Mouse (Mus musculus): ENCODE results near the gene Pax8. TPM values are rescaled to one million over a fixed set of nuclear protein-coding genes. Genes with fewer than 3 reads are reported as not detected.
A peak's percentile ranks its signal among the peaks of the same experiment; 100 is the strongest.

Gene Pax8
- polyA plus RNA-seq, 1 experiment from 2014 or later = 0.62 TPM

GRCm38 (mm10) chr2:24416668-24417067 lies 58.7 kb downstream of the Pax8 start:
- WGBS = 17% methylated on average over 9 of the region's 9 CpGs
- Histone ChIP-seq H3K9ac (ENCODE audit: low read depth, low read length) (no peak overlapping the region), H3K4me1 (replicated peaks; ENCODE audit: control insufficient read depth, insufficient read depth, low read length) (no peaks in the 10 kb centered on the region), H3K4me3 (ENCODE audit: low read depth, low read length) (no peak overlapping the region), H3K4me2 (no peak overlapping the region), H3K27me3 (replicated peaks; ENCODE audit: control insufficient read depth, insufficient read depth, low read length) (peaks cover 3% of the 10 kb centered on the region; the same call in 1 of the 2 replicates), H3K36me3 (ENCODE audit: control insufficient read depth, insufficient read depth, low read length) (no peaks in the 10 kb centered on the region), H3K9me3 (ENCODE audit: control insufficient read depth, low read length) (no peaks in the 10 kb centered on the region), H3K27ac (ENCODE audit: low read depth, low read length) (no peak overlapping the region)
- DNase-seq (ENCODE audit: low spot score) (no peak), ATAC-seq (replicated peaks; ENCODE audit: low FRiP score) (0 out of 2 replicates have a peak, but pooled peaks have one; percentile 10)

GRCm38 (mm10) chr2:24413677-24414076 lies 61.7 kb downstream of the Pax8 start:
- WGBS = 78% methylated on average over 4 of the region's 4 CpGs
- Histone ChIP-seq H3K36me3 (ENCODE audit: control insufficient read depth, insufficient read depth, low read length) (no peaks in the 10 kb centered on the region), H3K9me3 (ENCODE audit: control insufficient read depth, low read length) (no peaks in the 10 kb centered on the region), H3K4me1 (replicated peaks; ENCODE audit: control insufficient read depth, insufficient read depth, low read length) (no peaks in the 10 kb centered on the region), H3K9ac (ENCODE audit: low read depth, low read length) (no peak overlapping the region), H3K4me2 (no peak overlapping the region), H3K27me3 (replicated peaks; ENCODE audit: control insufficient read depth, insufficient read depth, low read length) (peaks cover 3% of the 10 kb centered on the region; the same call in 1 of the 2 replicates), H3K4me3 (ENCODE audit: low read depth, low read length) (no peak overlapping the region), H3K27ac (ENCODE audit: low read depth, low read length) (no peak overlapping the region)
- DNase-seq (ENCODE audit: low spot score) (no peak), ATAC-seq (replicated peaks; ENCODE audit: low FRiP score) (no peak)

GRCm38 (mm10) chr2:24413172-24413571 lies 62.2 kb downstream of the Pax8 start:
- 78% methylated on average over 3 of the region's 3 CpGs for WGBS
- no peaks in the 10 kb centered on the region for H3K9me3 ChIP-seq (ENCODE audit: control insufficient read depth, low read length)
- H3K4me3 ChIP-seq (ENCODE audit: low read depth, low read length) = no peak overlapping the region
- H3K27ac ChIP-seq (ENCODE audit: low read depth, low read length) = no peak overlapping the region
- no peaks in the 10 kb centered on the region for H3K4me1 ChIP-seq (replicated peaks; ENCODE audit: control insufficient read depth, insufficient read depth, low read length)
- no peaks in the 10 kb centered on the region for H3K36me3 ChIP-seq (ENCODE audit: control insufficient read depth, insufficient read depth, low read length)
- DNase-seq (ENCODE audit: low spot score) (no peak), ATAC-seq (replicated peaks; ENCODE audit: low FRiP score) (no peak)
- peaks cover 3% of the 10 kb centered on the region; the same call in 1 of the 2 replicates for H3K27me3 ChIP-seq (replicated peaks; ENCODE audit: control insufficient read depth, insufficient read depth, low read length)
- no peak overlapping the region for H3K9ac ChIP-seq (ENCODE audit: low read depth, low read length)
- no peak overlapping the region for H3K4me2 ChIP-seq

- ATAC-seq (replicated peaks; ENCODE audit: low FRiP score) (peak; percentile 58), DNase-seq (ENCODE audit: low spot score) (no peak)
- H3K9ac ChIP-seq (ENCODE audit: low read depth, low read length) = no peak overlapping the region
- H3K27me3 ChIP-seq (replicated peaks; ENCODE audit: control insufficient read depth, insufficient read depth, low read length) = no peaks in the 10 kb centered on the region
- H3K36me3 ChIP-seq (ENCODE audit: control insufficient read depth, insufficient read depth, low read length) = peaks cover 2% of the 10 kb centered on the region; the same call in 1 of the 2 replicates
- no peak overlapping the region for H3K4me2 ChIP-seq
- H3K4me3 ChIP-seq (ENCODE audit: low read depth, low read length) = no peak overlapping the region
- H3K27ac ChIP-seq (ENCODE audit: low read depth, low read length) = no peak overlapping the region
- no peaks in the 10 kb centered on the region for H3K9me3 ChIP-seq (ENCODE audit: control insufficient read depth, low read length)
- H3K4me1 ChIP-seq (replicated peaks; ENCODE audit: control insufficient read depth, insufficient read depth, low read length) = no peaks in the 10 kb centered on the region; the same call in 1 of the 2 replicates
- WGBS = 12% methylated on average over 2 of the region's 2 CpGs
These were observed 66.2 kb downstream of the Pax8 start for GRCm38 (mm10) chr2:24409166-24409565.

GRCm38 (mm10) chr2:24407701-24408485 lies 67.5 kb downstream of the Pax8 start:
- Histone ChIP-seq H3K36me3 (ENCODE audit: control insufficient read depth, insufficient read depth, low read length) (peaks cover 2% of the 10 kb centered on the region; the same call in 1 of the 2 replicates), H3K27ac (ENCODE audit: low read depth, low read length) (no peak overlapping the region), H3K4me1 (replicated peaks; ENCODE audit: control insufficient read depth, insufficient read depth, low read length) (no peaks in the 10 kb centered on the region; the same call in 1 of the 2 replicates), H3K4me3 (ENCODE audit: low read depth, low read length) (no peak overlapping the region), H3K27me3 (replicated peaks; ENCODE audit: control insufficient read depth, insufficient read depth, low read length) (no peaks in the 10 kb centered on the region), H3K9ac (ENCODE audit: low read depth, low read length) (no peak overlapping the region), H3K4me2 (no peak overlapping the region), H3K9me3 (ENCODE audit: control insufficient read depth, low read length) (no peaks in the 10 kb centered on the region)
- 83% methylated on average over 4 of the region's 4 CpGs for whole genome bisulfite sequencing
- DNase-seq (ENCODE audit: low spot score) (no peak), ATAC-seq (replicated peaks; ENCODE audit: low FRiP score) (no peak)

- peak; percentile 64 for ATAC-seq (replicated peaks; ENCODE audit: low FRiP score)
- no peaks in the 10 kb centered on the region for H3K27me3 ChIP-seq (replicated peaks; ENCODE audit: control insufficient read depth, insufficient read depth, low read length)
These were observed 69.9 kb downstream of the Pax8 start for GRCm38 (mm10) chr2:24405345-24406012.

GRCm38 (mm10) chr2:24400711-24401110 lies 74.7 kb downstream of the Pax8 start:
- Histone ChIP-seq H3K4me1 (replicated peaks; ENCODE audit: control insufficient read depth, insufficient read depth, low read length) (no peaks in the 10 kb centered on the region; the same call in 1 of the 2 replicates), H3K4me3 (ENCODE audit: low read depth, low read length) (no peak overlapping the region), H3K27ac (ENCODE audit: low read depth, low read length) (no peak overlapping the region), H3K9ac (ENCODE audit: low read depth, low read length) (no peak overlapping the region), H3K9me3 (ENCODE audit: control insufficient read depth, low read length) (no peaks in the 10 kb centered on the region), H3K4me2 (no peak overlapping the region), H3K36me3 (ENCODE audit: control insufficient read depth, insufficient read depth, low read length) (no peaks in the 10 kb centered on the region; the same call in 1 of the 2 replicates), H3K27me3 (replicated peaks; ENCODE audit: control insufficient read depth, insufficient read depth, low read length) (no peaks in the 10 kb centered on the region)
- 88% methylated on average over 3 of the region's 3 CpGs for WGBS
- no peak for ATAC-seq (replicated peaks; ENCODE audit: low FRiP score)
- no peak for DNase-seq (ENCODE audit: low spot score)

More at GRCm38 (mm10) chr2:24405345-24406012, 69.9 kb downstream of the Pax8 start:
- no peaks in the 10 kb centered on the region for H3K9me3 ChIP-seq (ENCODE audit: control insufficient read depth, low read length)
- H3K4me1 ChIP-seq (replicated peaks; ENCODE audit: control insufficient read depth, insufficient read depth, low read length) = no peaks in the 10 kb centered on the region; the same call in 1 of the 2 replicates
- no peak overlapping the region for H3K4me3 ChIP-seq (ENCODE audit: low read depth, low read length)
- H3K36me3 ChIP-seq (ENCODE audit: control insufficient read depth, insufficient read depth, low read length) = peaks cover 2% of the 10 kb centered on the region; the same call in 1 of the 2 replicates
- H3K27ac ChIP-seq (ENCODE audit: low read depth, low read length) = no peak overlapping the region
- no peak overlapping the region for H3K9ac ChIP-seq (ENCODE audit: low read depth, low read length)
- H3K4me2 ChIP-seq = peak overlapping the region; percentile 53
- 38% methylated on average over 23 of the region's 23 CpGs for WGBS
- peak; percentile 56 for DNase-seq (ENCODE audit: low spot score)

- no peaks in the 10 kb centered on the region; the same call in 1 of the 2 replicates for H3K36me3 ChIP-seq (ENCODE audit: control insufficient read depth, insufficient read depth, low read length)
- ATAC-seq (replicated peaks; ENCODE audit: low FRiP score) = no peak
- no peaks in the 10 kb centered on the region for H3K4me1 ChIP-seq (replicated peaks; ENCODE audit: control insufficient read depth, insufficient read depth, low read length)
- H3K9me3 ChIP-seq (ENCODE audit: control insufficient read depth, low read length) = no peaks in the 10 kb centered on the region
- 23% methylated on average over 2 of the region's 2 CpGs for WGBS
- no peak overlapping the region for H3K4me2 ChIP-seq
- no peaks in the 10 kb centered on the region for H3K27me3 ChIP-seq (replicated peaks; ENCODE audit: control insufficient read depth, insufficient read depth, low read length)
- no peak overlapping the region for H3K4me3 ChIP-seq (ENCODE audit: low read depth, low read length)
- H3K27ac ChIP-seq (ENCODE audit: low read depth, low read length) = no peak overlapping the region
- peak; percentile 31 for DNase-seq (ENCODE audit: low spot score)
- no peak overlapping the region for H3K9ac ChIP-seq (ENCODE audit: low read depth, low read length)
These were observed 78.3 kb downstream of the Pax8 start for GRCm38 (mm10) chr2:24397115-24397514.

Measured in liver, embryonic 11.5 days (tissue).